Mouse (Mus musculus) erythroblast, embryonic 14.5 days (primary cell): Measurements from ENCODE around the gene Ostf1. TPM values are rescaled to one million over a fixed set of nuclear protein-coding genes. Genes with fewer than 3 reads are reported as not detected.
A peak's percentile ranks its signal among the peaks of the same experiment; 100 is the strongest.

Experiments
- H3K27me3 ChIP-seq: 2 replicates; pipeline ENCODE4 v1.6.1; 2012; ENCODE audit warnings: inconsistent platforms; ENCODE audit not compliant: control insufficient read depth
- H3K36me3 ChIP-seq: 2 replicates; pipeline ENCODE4 v1.6.1; 2012; ENCODE audit warnings: mild to moderate bottlenecking, inconsistent platforms; ENCODE audit not compliant: control insufficient read depth
- H3K4me1 ChIP-seq: 2 replicates; pipeline ENCODE4 v1.6.1; 2012; ENCODE audit warnings: inconsistent platforms; ENCODE audit not compliant: control insufficient read depth
- H3K4me3 ChIP-seq: replicated peaks from 2 replicates; pipeline ENCODE3; 2012; ENCODE audit warnings: moderate library complexity, mild to moderate bottlenecking, inconsistent platforms
- H3K9me3 ChIP-seq: 2 replicates; pipeline ENCODE4 v1.6.1; 2012; ENCODE audit warnings: low read length, inconsistent platforms, mixed read lengths; ENCODE audit not compliant: control insufficient read depth
- GATA1 ChIP-seq: IDR thresholded peaks from 2 replicates; pipeline ENCODE4 v1.6.1; 2012; ENCODE audit warnings: low read length, inconsistent platforms, mixed read lengths
- TAL1 ChIP-seq: IDR thresholded peaks from 3 replicates; pipeline ENCODE4 v1.6.1; 2012; ENCODE audit warnings: low read length, inconsistent platforms, mixed read lengths
- polyA plus RNA-seq: library from polyadenylated mRNA; stranded (reverse); fragments of >175 nt; gene quantifications from 2 replicates; pipeline ENCODE4 v1.2.3, GENCODE M21; 2012

The Ostf1 gene
- polyA plus RNA-seq, 1 experiment = 12.0 TPM

DNA sequence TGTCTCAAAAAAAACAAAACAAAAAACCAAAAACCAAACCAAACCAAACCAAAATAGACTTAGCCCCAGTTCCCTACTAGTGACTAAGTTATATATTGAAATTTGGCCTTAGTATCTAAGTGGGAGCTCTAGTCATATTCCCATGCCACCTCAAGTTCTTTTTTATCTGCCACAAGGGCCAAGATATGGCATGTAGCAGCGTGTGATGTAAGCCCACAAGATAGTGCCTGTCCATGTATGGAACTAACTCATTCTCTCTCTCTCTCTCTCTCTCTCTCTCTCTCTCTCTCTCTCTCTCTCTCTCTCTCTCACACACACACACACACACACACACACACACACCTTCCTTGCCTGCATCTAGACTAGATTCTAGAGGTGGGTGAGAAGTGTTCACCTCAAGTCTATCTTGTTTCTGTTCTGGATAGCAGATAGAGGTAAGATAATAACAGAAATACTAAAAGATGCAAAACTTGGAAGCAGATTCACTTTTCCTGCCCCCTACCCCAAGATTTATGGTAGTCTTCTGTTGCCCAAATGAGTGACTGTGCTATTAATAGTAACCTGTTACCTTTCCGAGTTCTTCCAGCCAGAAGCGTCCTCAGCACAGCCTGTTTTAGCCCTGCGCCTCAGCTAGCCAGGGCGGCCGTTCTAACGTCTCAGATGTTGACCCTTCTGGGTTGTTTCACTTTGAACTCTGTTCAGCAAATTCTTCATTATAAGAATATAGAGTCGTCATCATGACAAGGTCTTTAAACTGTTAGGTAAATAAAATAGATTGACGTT lies 16.3 kb upstream of the Ostf1 start:
- peaks cover 81% of the 10 kb centered on the region for H3K4me1 ChIP-seq
- H3K9me3 ChIP-seq = no peaks in the 10 kb centered on the region
- no peaks in the 10 kb centered on the region for H3K27me3 ChIP-seq
- H3K36me3 ChIP-seq = peaks cover 6% of the 10 kb centered on the region
- TF ChIP-seq GATA1 = no peak
- no peak for TF ChIP-seq TAL1
- no peak overlapping the region for H3K4me3 ChIP-seq

DNA sequence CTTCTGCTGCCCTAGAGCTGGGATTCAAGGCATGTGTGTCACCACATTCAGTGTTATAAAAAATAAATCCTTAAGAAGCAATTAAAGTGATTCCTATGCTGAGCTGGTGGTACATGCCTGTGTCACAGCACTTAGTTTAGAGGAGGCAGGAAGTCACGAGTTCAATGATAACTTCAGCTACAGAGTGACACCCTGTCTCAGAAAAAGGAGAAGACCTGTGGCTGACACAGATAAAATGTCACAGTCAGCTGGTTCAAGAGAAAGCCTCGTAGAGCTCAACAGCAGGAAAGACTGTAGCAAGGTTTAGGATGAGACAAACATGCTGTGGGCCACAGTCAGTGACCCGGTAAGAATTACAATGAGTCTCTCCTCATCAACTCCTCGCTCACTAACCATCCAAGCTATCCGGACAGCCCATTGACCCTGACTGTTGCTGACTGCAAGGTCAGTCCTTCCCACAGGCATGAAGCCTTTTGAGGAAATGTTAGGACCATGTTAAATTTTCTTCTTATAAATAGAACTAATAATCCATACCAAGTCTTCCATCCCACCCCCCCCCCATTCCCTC lies 15.3 kb upstream of the Ostf1 start:
- Histone ChIP-seq H3K36me3 (peaks cover 6% of the 10 kb centered on the region), H3K4me3 (no peak overlapping the region), H3K27me3 (no peaks in the 10 kb centered on the region), H3K9me3 (no peaks in the 10 kb centered on the region), H3K4me1 (peaks cover 81% of the 10 kb centered on the region)
- TF ChIP-seq TAL1 (peak; percentile 32; the same call in 1 of the 3 replicates), GATA1 (no peak)

DNA sequence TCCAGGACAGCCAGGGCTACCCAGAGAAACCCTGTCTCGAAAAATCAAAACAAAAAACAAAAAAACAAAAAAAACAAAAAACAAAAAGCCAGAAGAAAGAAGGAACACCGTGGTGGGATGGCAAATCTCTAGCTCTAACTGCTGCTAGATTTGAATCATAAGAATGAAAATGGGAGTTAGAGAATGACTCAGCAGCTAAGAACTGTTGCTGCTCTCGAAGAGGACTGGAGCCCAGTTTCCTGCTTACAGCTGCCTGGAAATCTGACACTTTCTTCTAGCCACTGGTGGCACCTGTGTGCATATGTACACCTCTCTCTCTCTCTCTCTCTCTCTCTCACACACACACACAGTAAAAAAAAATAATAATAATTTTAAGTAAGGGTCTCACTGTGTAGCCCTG lies 14.8 kb upstream of the Ostf1 start:
- Histone ChIP-seq H3K27me3 (no peaks in the 10 kb centered on the region), H3K36me3 (peaks cover 8% of the 10 kb centered on the region), H3K9me3 (no peaks in the 10 kb centered on the region), H3K4me3 (no peak overlapping the region), H3K4me1 (peaks cover 80% of the 10 kb centered on the region)
- no peak for TF ChIP-seq GATA1
- no peak for TF ChIP-seq TAL1

DNA sequence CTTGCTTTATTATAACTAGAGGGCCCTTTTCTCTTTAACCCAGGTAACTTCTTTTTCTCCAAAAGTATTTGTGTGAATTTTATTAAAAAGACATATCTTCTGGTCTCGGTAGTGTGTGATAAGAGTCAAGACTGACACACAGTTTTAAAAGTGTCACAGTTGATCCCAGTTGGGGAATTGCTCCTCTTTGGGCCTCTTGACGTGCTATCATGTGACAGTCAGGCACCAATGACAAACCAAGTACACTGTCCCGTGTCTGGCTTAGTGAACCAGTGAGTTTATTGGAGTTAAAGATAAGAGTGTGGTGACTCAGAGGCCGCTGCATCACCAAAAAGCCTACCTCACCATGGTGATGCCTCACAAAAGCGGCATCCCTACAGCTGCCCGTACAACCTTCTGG lies 12.5 kb upstream of the Ostf1 start:
- H3K4me1 ChIP-seq = peaks cover 57% of the 10 kb centered on the region
- peaks cover 5% of the 10 kb centered on the region; the same call in 1 of the 2 replicates for H3K36me3 ChIP-seq
- no peak overlapping the region for H3K4me3 ChIP-seq
- TF ChIP-seq TAL1 (no peak), GATA1 (no peak)
- H3K27me3 ChIP-seq = no peaks in the 10 kb centered on the region
- no peaks in the 10 kb centered on the region for H3K9me3 ChIP-seq

DNA sequence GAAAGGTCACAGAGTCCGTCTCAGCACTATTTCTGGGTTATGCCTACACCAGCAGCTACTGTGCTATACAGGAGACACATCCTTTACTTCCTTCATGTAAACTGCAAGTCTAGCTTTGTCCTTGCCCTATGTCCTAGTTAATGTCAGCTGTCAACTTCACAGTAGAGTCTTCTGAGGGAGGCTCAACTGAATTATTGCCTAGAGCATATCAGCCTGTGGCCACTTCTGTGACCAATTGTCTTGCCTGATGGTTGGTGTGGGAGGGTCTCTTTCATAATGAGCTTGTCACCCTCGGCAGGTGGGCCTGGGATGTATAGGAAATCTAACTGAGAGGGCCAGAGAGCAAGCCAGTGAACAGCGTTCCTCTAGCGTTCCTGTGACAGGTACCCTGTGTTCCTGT lies 11.8 kb upstream of the Ostf1 start:
- Histone ChIP-seq H3K9me3 (no peaks in the 10 kb centered on the region), H3K4me1 (peaks cover 55% of the 10 kb centered on the region), H3K27me3 (no peaks in the 10 kb centered on the region), H3K4me3 (no peak overlapping the region), H3K36me3 (peaks cover 5% of the 10 kb centered on the region; the same call in 1 of the 2 replicates)
- TF ChIP-seq TAL1 = no peak
- no peak for TF ChIP-seq GATA1

DNA sequence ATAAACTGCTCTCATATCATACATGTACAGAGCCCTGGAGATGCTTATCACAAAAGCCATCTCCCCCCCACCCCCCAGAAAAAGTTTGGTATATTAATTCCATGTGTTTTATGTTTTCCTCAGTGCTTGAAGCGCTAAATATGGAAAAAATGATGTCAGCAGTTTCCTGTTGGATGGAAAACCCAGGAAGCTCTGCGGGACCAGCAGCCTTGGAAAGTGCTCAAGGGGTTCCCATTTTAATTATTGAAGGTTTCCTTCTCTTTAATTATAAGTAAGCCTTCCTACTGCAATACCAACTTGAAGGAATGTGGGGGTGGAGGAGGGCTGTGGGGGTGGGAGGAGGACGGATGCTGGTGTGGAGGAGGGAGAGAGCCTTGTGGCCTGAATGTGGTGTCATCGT lies 9.4 kb upstream of the Ostf1 start:
- Histone ChIP-seq H3K4me3 (no peak overlapping the region), H3K4me1 (peaks cover 32% of the 10 kb centered on the region)
- no peak for TF ChIP-seq TAL1
- TF ChIP-seq GATA1 = no peak

DNA sequence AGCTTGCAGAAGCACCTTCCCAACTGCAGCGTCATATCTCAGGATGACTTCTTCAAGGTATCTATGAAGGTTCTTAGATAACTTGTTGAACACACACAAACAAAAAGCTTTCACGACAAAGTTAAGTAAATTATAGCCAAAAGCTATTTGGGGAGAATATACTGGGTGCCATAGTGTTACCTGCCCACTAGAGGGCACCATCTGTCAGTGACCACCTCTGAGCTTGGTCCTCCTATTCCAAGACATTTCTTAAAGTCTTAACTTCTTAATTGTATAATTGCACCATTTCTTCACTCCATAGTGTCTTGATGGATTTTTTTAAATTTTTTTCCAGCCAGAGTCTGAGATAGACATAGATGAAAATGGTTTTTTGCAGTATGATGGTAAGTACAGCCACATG lies 7.9 kb upstream of the Ostf1 start:
- TF ChIP-seq TAL1 (no peak), GATA1 (no peak)
- Histone ChIP-seq H3K36me3 (peaks cover 2% of the 10 kb centered on the region; the same call in 1 of the 2 replicates), H3K27me3 (no peaks in the 10 kb centered on the region)

More for the DNA sequence above, 9.4 kb upstream of the Ostf1 start:
- Histone ChIP-seq H3K27me3 (no peaks in the 10 kb centered on the region), H3K36me3 (peaks cover 5% of the 10 kb centered on the region; the same call in 1 of the 2 replicates), H3K9me3 (no peaks in the 10 kb centered on the region)

DNA sequence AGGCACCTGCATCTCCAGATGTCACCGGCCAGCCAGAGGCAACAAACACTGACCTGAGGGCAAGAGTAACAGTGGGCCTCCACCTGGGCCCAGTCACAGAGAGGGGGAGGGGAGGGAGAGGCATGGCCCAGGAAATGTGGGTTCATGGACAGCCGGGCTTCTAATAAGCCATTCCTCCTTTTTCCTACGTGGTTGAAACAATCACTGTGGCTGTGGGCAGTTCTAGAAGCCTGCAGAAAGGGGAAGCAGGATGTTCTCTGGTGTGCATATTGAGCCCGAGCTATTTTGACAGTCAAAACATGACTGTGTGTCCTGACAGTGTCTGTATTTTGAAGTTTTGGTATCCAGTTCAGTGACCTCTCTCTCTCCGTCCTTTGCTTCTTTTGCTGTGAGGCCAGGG lies 7.3 kb upstream of the Ostf1 start:
- no peak for TF ChIP-seq TAL1
- no peak for TF ChIP-seq GATA1
- Histone ChIP-seq H3K4me3 (no peak overlapping the region), H3K9me3 (no peaks in the 10 kb centered on the region), H3K4me1 (peaks cover 13% of the 10 kb centered on the region), H3K36me3 (peaks cover 2% of the 10 kb centered on the region; the same call in 1 of the 2 replicates), H3K27me3 (no peaks in the 10 kb centered on the region)

More for the DNA sequence above, 7.9 kb upstream of the Ostf1 start:
- no peaks in the 10 kb centered on the region for H3K9me3 ChIP-seq
- peaks cover 18% of the 10 kb centered on the region for H3K4me1 ChIP-seq
- H3K4me3 ChIP-seq = no peak overlapping the region

DNA sequence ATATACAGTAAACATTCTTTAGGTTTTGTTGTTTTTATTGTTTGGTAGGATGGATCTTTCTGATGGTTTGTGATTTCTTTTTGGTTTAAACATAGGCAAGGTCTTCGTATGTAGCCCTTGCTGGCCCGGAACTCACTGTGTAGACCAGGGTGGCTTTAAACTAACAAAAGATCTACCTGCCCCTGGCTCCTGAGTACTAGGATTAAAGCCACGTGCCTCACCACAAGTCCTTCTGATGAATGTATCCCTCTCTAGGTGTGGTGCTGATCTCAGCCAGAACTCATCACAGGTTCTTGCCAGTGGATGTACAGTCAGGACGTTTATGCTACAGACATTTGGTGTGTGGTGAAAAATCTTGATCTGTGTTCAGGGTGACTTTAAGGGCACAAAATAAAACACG lies 6.3 kb upstream of the Ostf1 start:
- H3K36me3 ChIP-seq = peaks cover 2% of the 10 kb centered on the region; the same call in 1 of the 2 replicates
- H3K9me3 ChIP-seq = no peaks in the 10 kb centered on the region
- H3K27me3 ChIP-seq = no peaks in the 10 kb centered on the region
- TF ChIP-seq TAL1 (no peak), GATA1 (no peak)
- H3K4me3 ChIP-seq = no peak overlapping the region
- peaks cover 3% of the 10 kb centered on the region for H3K4me1 ChIP-seq
